Mouse (Mus musculus): ENCODE results near the gene Xrcc1. TPM values are rescaled to one million over a fixed set of nuclear protein-coding genes. Genes with fewer than 3 reads are reported as not detected.
A peak's percentile ranks its signal among the peaks of the same experiment; 100 is the strongest.

The Xrcc1 gene
- polyA plus RNA-seq, 1 experiment from 2014 or later: 66.6 TPM

DNA sequence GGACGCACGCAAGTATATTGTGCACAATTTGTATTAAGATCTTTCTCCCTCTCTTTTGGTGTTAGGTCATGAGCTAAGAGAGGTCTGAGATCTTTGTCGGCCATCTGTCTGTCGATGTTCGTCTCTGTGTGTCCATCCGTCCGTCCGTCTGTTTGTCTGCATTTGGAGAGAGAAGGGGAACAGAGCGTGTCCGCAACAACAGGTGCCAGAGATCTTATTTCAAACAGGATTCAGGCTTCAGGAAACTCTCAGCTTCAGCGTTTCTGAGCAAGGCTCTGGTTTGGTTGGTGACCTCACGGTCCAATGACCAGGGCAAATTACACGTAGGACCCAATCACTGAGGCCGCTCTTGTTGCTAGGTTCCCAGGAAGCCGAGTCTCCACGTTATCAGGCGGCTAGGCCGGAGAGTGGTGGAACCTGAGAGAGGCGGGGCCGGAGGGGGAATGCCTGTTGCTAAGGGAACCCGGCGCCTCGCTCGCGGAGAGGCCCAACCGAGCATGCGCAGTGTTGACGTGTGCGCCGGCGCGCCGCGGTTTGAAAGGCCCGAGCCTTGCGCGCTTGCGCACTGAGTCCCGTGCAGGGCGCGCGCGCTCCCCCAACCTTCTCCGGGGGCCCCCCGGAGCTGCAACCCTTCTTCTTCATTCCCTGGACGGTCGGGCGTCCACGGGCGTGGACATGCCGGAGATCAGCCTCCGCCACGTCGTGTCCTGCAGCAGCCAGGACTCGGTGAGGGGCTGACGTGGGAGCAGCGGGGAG is 723 bp downstream of the Xrcc1 start:
- under 1% methylated on average over 57 of the region's 57 CpGs for WGBS

GRCm38 (mm10) chr7:24547534-24548036 is 1.5 kb downstream of the Xrcc1 start:
- H3K4me3 ChIP-seq (ENCODE audit: low read depth, low read length): peak overlapping the region; percentile 81
- 23% methylated on average over 13 of the region's 13 CpGs for WGBS
- ATAC-seq (no peak; the same call in 1 of the 2 replicates), DNase-seq (ENCODE audit: low spot score) (no peak)
- no peaks in the 10 kb centered on the region for H3K27me3 ChIP-seq (replicated peaks; ENCODE audit: control insufficient read depth, insufficient read depth, low read length)
- peak overlapping the region; percentile 79 for H3K9ac ChIP-seq (ENCODE audit: low read length)
- H3K4me2 ChIP-seq (ENCODE audit: low read length): peak overlapping the region; percentile 56
- no peaks in the 10 kb centered on the region for H3K9me3 ChIP-seq (replicated peaks; ENCODE audit: control insufficient read depth, low read length)
- peaks cover 8% of the 10 kb centered on the region for H3K4me1 ChIP-seq (ENCODE audit: control insufficient read depth, insufficient read depth, low read length)
- H3K36me3 ChIP-seq (ENCODE audit: control insufficient read depth, insufficient read depth, low read length): peaks cover 16% of the 10 kb centered on the region
- no peak overlapping the region for H3K27ac ChIP-seq (ENCODE audit: low read depth, low read length)

More for the DNA sequence above, 723 bp downstream of the Xrcc1 start:
- H3K27ac ChIP-seq (ENCODE audit: low read depth, low read length): peak overlapping the region; percentile 52
- H3K27me3 ChIP-seq (replicated peaks; ENCODE audit: control insufficient read depth, insufficient read depth, low read length): no peaks in the 10 kb centered on the region
- no peaks in the 10 kb centered on the region for H3K9me3 ChIP-seq (replicated peaks; ENCODE audit: control insufficient read depth, low read length)
- H3K4me1 ChIP-seq (ENCODE audit: control insufficient read depth, insufficient read depth, low read length): peaks cover 8% of the 10 kb centered on the region
- peak overlapping the region; percentile 56 for H3K4me2 ChIP-seq (ENCODE audit: low read length)
- DNase-seq (ENCODE audit: low spot score) (peak; percentile 99), ATAC-seq (peak; percentile 98)
- peak overlapping the region; percentile 81 for H3K4me3 ChIP-seq (ENCODE audit: low read depth, low read length)
- H3K36me3 ChIP-seq (ENCODE audit: control insufficient read depth, insufficient read depth, low read length): peaks cover 9% of the 10 kb centered on the region; the same call in 1 of the 2 replicates
- H3K9ac ChIP-seq (ENCODE audit: low read length): peak overlapping the region; percentile 79

DNA sequence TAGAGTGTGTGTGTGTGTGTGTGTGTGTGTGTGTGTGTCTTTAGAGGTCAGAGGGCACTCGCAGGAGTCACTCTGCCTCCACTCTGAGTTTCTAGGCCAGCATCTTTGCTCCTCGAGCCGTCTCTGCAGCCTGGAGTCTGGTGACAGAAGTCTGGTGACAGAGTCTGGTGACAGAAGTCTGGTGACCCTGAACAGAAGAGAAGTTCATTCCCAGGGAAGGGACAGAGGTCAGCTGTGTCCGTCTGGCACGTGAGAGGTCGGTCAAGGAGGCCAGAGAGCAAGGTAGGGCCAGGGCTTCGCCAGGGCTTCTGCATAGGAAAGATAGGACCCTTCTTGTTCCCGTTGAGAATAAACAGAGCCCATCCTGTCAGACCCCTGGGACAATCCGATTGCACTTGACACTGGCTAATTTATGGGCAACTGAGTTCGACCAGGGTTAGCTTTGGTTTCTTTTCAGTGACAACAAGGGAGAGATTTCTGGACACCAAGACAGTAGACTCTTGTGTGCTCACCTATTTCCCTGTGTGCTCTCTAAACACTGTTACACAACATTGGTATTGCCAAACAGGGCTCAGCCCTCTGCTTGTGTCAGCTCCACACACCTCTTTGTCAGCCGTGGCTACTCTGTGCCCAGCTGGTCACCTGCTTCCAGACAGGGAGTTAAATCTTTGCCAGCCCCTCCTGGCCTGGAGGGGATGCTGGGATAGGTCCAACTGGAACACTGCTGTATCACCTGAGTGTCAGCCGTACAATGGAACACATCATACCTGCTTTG is 6.1 kb downstream of the Xrcc1 start:
- 96% methylated on average over 12 of the region's 12 CpGs for WGBS
- peaks cover 4% of the 10 kb centered on the region for H3K4me1 ChIP-seq (ENCODE audit: control insufficient read depth, insufficient read depth, low read length)
- no peak overlapping the region for H3K4me3 ChIP-seq (ENCODE audit: low read depth, low read length)
- H3K9ac ChIP-seq (ENCODE audit: low read length): no peak overlapping the region
- no peak overlapping the region for H3K27ac ChIP-seq (ENCODE audit: low read depth, low read length)
- peaks cover 33% of the 10 kb centered on the region for H3K36me3 ChIP-seq (ENCODE audit: control insufficient read depth, insufficient read depth, low read length)
- no peak for ATAC-seq
- H3K4me2 ChIP-seq (ENCODE audit: low read length): no peak overlapping the region
- DNase-seq (ENCODE audit: low spot score): no peak
- H3K27me3 ChIP-seq (replicated peaks; ENCODE audit: control insufficient read depth, insufficient read depth, low read length): no peaks in the 10 kb centered on the region
- H3K9me3 ChIP-seq (replicated peaks; ENCODE audit: control insufficient read depth, low read length): no peaks in the 10 kb centered on the region

- H3K4me1 ChIP-seq (ENCODE audit: control insufficient read depth, insufficient read depth, low read length): no peaks in the 10 kb centered on the region
- no peak overlapping the region for H3K27ac ChIP-seq (ENCODE audit: low read depth, low read length)
- DNase-seq (ENCODE audit: low spot score) (no peak), ATAC-seq (no peak)
- WGBS: 92% methylated on average over 10 of the region's 10 CpGs
- H3K4me2 ChIP-seq (ENCODE audit: low read length): no peak overlapping the region
- H3K9ac ChIP-seq (ENCODE audit: low read length): no peak overlapping the region
- peaks cover 44% of the 10 kb centered on the region for H3K36me3 ChIP-seq (ENCODE audit: control insufficient read depth, insufficient read depth, low read length)
- no peaks in the 10 kb centered on the region for H3K27me3 ChIP-seq (replicated peaks; ENCODE audit: control insufficient read depth, insufficient read depth, low read length)
- no peak overlapping the region for H3K4me3 ChIP-seq (ENCODE audit: low read depth, low read length)
- no peaks in the 10 kb centered on the region for H3K9me3 ChIP-seq (replicated peaks; ENCODE audit: control insufficient read depth, low read length)
These were observed 9.7 kb downstream of the Xrcc1 start for GRCm38 (mm10) chr7:24555786-24556185.

GRCm38 (mm10) chr7:24561450-24561849 is 15.4 kb downstream of the Xrcc1 start:
- Histone ChIP-seq H3K27ac (ENCODE audit: low read depth, low read length) (no peak overlapping the region), H3K4me1 (ENCODE audit: control insufficient read depth, insufficient read depth, low read length) (no peaks in the 10 kb centered on the region), H3K4me2 (ENCODE audit: low read length) (no peak overlapping the region), H3K4me3 (ENCODE audit: low read depth, low read length) (no peak overlapping the region), H3K27me3 (replicated peaks; ENCODE audit: control insufficient read depth, insufficient read depth, low read length) (no peaks in the 10 kb centered on the region), H3K9ac (ENCODE audit: low read length) (no peak overlapping the region), H3K9me3 (replicated peaks; ENCODE audit: control insufficient read depth, low read length) (no peaks in the 10 kb centered on the region), H3K36me3 (ENCODE audit: control insufficient read depth, insufficient read depth, low read length) (peaks cover 49% of the 10 kb centered on the region)
- ATAC-seq (no peak), DNase-seq (ENCODE audit: low spot score) (no peak)
- 95% methylated on average over 4 of the region's 4 CpGs for WGBS

- H3K9me3 ChIP-seq (replicated peaks; ENCODE audit: control insufficient read depth, low read length): no peaks in the 10 kb centered on the region
- no peak overlapping the region for H3K27ac ChIP-seq (ENCODE audit: low read depth, low read length)
- H3K4me1 ChIP-seq (ENCODE audit: control insufficient read depth, insufficient read depth, low read length): no peaks in the 10 kb centered on the region
- 90% methylated on average over 8 of the region's 8 CpGs for WGBS
- no peak overlapping the region for H3K4me3 ChIP-seq (ENCODE audit: low read depth, low read length)
- no peaks in the 10 kb centered on the region for H3K27me3 ChIP-seq (replicated peaks; ENCODE audit: control insufficient read depth, insufficient read depth, low read length)
- H3K9ac ChIP-seq (ENCODE audit: low read length): no peak overlapping the region
- peaks cover 63% of the 10 kb centered on the region for H3K36me3 ChIP-seq (ENCODE audit: control insufficient read depth, insufficient read depth, low read length)
- no peak overlapping the region for H3K4me2 ChIP-seq (ENCODE audit: low read length)
- DNase-seq (ENCODE audit: low spot score) (no peak), ATAC-seq (no peak)
These were observed 17.2 kb downstream of the Xrcc1 start for GRCm38 (mm10) chr7:24563191-24563836.

GRCm38 (mm10) chr7:24563837-24564206 is 17.7 kb downstream of the Xrcc1 start:
- H3K9ac ChIP-seq (ENCODE audit: low read length): no peak overlapping the region
- no peaks in the 10 kb centered on the region for H3K4me1 ChIP-seq (ENCODE audit: control insufficient read depth, insufficient read depth, low read length)
- no peaks in the 10 kb centered on the region for H3K27me3 ChIP-seq (replicated peaks; ENCODE audit: control insufficient read depth, insufficient read depth, low read length)
- H3K4me2 ChIP-seq (ENCODE audit: low read length): no peak overlapping the region
- H3K36me3 ChIP-seq (ENCODE audit: control insufficient read depth, insufficient read depth, low read length): peaks cover 68% of the 10 kb centered on the region
- no peaks in the 10 kb centered on the region for H3K9me3 ChIP-seq (replicated peaks; ENCODE audit: control insufficient read depth, low read length)
- no peak overlapping the region for H3K4me3 ChIP-seq (ENCODE audit: low read depth, low read length)
- ATAC-seq: no peak
- 88% methylated on average over 4 of the region's 4 CpGs for WGBS
- H3K27ac ChIP-seq (ENCODE audit: low read depth, low read length): no peak overlapping the region
- no peak for DNase-seq (ENCODE audit: low spot score)

DNA sequence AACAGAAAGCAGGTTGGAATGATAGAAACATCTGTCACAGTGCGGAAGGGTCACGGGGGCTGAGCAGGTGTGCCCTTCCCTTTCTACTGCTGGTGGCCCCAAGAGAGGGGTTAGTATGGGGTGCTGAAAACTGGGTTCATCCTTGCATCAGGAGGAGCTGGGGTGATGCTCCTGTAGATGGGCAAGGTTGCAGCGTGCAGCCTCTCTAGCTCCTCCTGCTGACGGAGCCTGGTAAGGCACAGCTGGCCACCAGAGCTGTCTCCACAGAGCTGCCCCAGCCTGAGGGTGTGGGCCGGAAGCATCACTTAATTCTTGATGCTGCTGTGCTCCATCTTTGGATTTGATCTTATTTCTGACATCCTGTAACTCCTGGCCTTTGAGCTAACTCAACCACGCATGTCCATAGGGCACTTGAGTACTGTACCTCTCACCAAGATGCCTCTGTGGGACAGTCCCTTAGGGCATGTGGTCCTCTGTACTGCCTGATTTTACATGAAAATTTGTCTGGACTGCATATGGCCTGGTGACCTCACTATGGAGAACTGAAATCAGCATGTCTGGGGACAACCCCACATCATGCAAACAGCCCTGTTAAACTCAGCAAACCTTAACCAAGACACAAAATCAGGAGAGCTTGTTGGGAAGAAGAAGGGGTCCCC is 18.6 kb downstream of the Xrcc1 start:
- Histone ChIP-seq H3K9ac (ENCODE audit: low read length) (no peak overlapping the region), H3K4me1 (ENCODE audit: control insufficient read depth, insufficient read depth, low read length) (no peaks in the 10 kb centered on the region), H3K4me3 (ENCODE audit: low read depth, low read length) (no peak overlapping the region), H3K36me3 (ENCODE audit: control insufficient read depth, insufficient read depth, low read length) (peaks cover 63% of the 10 kb centered on the region), H3K4me2 (ENCODE audit: low read length) (no peak overlapping the region), H3K27me3 (replicated peaks; ENCODE audit: control insufficient read depth, insufficient read depth, low read length) (no peaks in the 10 kb centered on the region), H3K27ac (ENCODE audit: low read depth, low read length) (no peak overlapping the region), H3K9me3 (replicated peaks; ENCODE audit: control insufficient read depth, low read length) (no peaks in the 10 kb centered on the region)
- ATAC-seq: peak; percentile 46; the same call in 1 of the 2 replicates
- 61% methylated on average over 6 of the region's 6 CpGs for WGBS
- peak; percentile 53 for DNase-seq (ENCODE audit: low spot score)

All from forebrain, embryonic 14.5 days (tissue).